Mouse (Mus musculus) lung, adult 2 months (tissue): ENCODE measurements around the gene Pcnx.

Experiments
- CTCF ChIP-seq: fragments of 200-500 bp; IDR thresholded peaks from 2 replicates; pipeline ENCODE4 v1.5.1; 2011; ENCODE audit warnings: mild to moderate bottlenecking, low read length, control low read depth; ENCODE audit not compliant: insufficient read depth
- POLR2A ChIP-seq: fragments of 200-500 bp; IDR thresholded peaks from 2 replicates; pipeline ENCODE4 v1.6.1; 2011; ENCODE audit warnings: low read depth, mild to moderate bottlenecking, control low read depth, low read length, borderline replicate concordance; ENCODE audit errors: extremely low read depth

DNA sequence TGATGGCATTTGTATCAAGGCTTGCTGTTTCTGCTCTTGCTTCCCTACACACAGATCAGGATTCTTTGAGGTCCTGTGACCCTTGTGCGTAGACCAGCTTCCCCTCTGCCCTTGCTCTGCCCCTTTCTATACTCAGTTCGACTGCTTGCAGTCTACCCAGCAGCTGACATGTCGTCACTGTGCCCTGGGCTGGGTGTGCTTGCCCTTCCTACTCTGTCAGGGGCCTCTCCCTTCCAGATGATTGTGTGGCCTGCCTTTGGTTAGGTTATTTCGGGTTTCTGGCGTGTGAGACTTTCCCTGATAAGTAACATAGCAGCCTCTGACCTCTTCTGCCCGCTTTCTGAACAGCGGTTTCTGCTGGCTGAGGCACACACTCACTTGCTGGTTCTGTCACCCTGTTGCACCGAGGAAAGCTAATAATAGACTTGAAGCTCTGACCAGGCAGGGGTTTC is 2.6 kb downstream of the Pcnx start:
- TF ChIP-seq CTCF (no peak), POLR2A (0 out of 2 replicates have a peak, but pooled peaks have one; percentile 14)
